Mouse (Mus musculus): ENCODE results near the gene Cmbl. TPM values are rescaled to one million over a fixed set of nuclear protein-coding genes. Genes with fewer than 3 reads are reported as not detected.

The Cmbl gene
- polyA plus RNA-seq, 2 experiments: 5.5 to 6.8 TPM

- Histone ChIP-seq H3K4me1 (replicated peaks; ENCODE audit: control insufficient read depth in 2 of 2, insufficient read depth in 2 of 2, low read length in 1 of 2) (no peaks in the 10 kb centered on the region), H3K36me3 (replicated peaks; ENCODE audit: control insufficient read depth, insufficient read depth, low read depth) (no peaks in the 10 kb centered on the region), H3K27me3 (ENCODE audit: control insufficient read depth, insufficient read depth, low read length) (no peaks in the 10 kb centered on the region), H3K9me3 (ENCODE audit: control insufficient read depth, low read length) (no peaks in the 10 kb centered on the region), H3K4me3 (ENCODE audit: insufficient read depth in 1 of 2, low read depth in 2 of 2, low read length in 2 of 2) (no peak overlapping the region), H3K4me2 (ENCODE audit: low read depth) (no peak overlapping the region), H3K27ac (no peak overlapping the region), H3K9ac (replicated peaks) (no peak overlapping the region)
- ATAC-seq (ENCODE audit: insufficient read depth): no peak
- no peak for DNase-seq (ENCODE audit: low read depth in 3 of 3, low spot score in 3 of 3)
- TF ChIP-seq CTCF (IDR thresholded peaks at IDR 0.05; ENCODE audit: low read depth) (no peak), EP300 (IDR thresholded peaks at IDR 0.05; ENCODE audit: low read depth) (no peak)
- WGBS (ENCODE audit: insufficient replicate concordance): 66% methylated on average over 6 of the region's 6 CpGs
Observed at GRCm38 (mm10) chr15:31613826-31614453, 48.8 kb downstream of the Cmbl start.

- Histone ChIP-seq H3K27me3 (ENCODE audit: control insufficient read depth, insufficient read depth, low read length) (no peaks in the 10 kb centered on the region), H3K4me2 (ENCODE audit: low read depth) (no peak overlapping the region), H3K4me1 (replicated peaks; ENCODE audit: control insufficient read depth in 2 of 2, insufficient read depth in 2 of 2, low read length in 1 of 2) (no peaks in the 10 kb centered on the region), H3K27ac (no peak overlapping the region), H3K36me3 (replicated peaks; ENCODE audit: control insufficient read depth, insufficient read depth, low read depth) (no peaks in the 10 kb centered on the region), H3K9me3 (ENCODE audit: control insufficient read depth, low read length) (no peaks in the 10 kb centered on the region), H3K9ac (replicated peaks) (no peak overlapping the region), H3K4me3 (ENCODE audit: insufficient read depth in 1 of 2, low read depth in 2 of 2, low read length in 2 of 2) (no peak overlapping the region)
- WGBS (ENCODE audit: insufficient replicate concordance): 81% methylated on average over 2 of the region's 2 CpGs
- no peak for ATAC-seq (ENCODE audit: insufficient read depth)
- TF ChIP-seq CTCF (IDR thresholded peaks at IDR 0.05; ENCODE audit: low read depth) (no peak), EP300 (IDR thresholded peaks at IDR 0.05; ENCODE audit: low read depth) (no peak)
- DNase-seq (ENCODE audit: low read depth in 3 of 3, low spot score in 3 of 3): no peak
Observed at GRCm38 (mm10) chr15:31614666-31615065, 49.5 kb downstream of the Cmbl start.

- Histone ChIP-seq H3K4me1 (replicated peaks; ENCODE audit: control insufficient read depth in 2 of 2, insufficient read depth in 2 of 2, low read length in 1 of 2) (no peaks in the 10 kb centered on the region), H3K36me3 (replicated peaks; ENCODE audit: control insufficient read depth, insufficient read depth, low read depth) (no peaks in the 10 kb centered on the region)
- 82% methylated on average over 9 of the region's 9 CpGs for WGBS (ENCODE audit: insufficient replicate concordance)
Observed at GRCm38 (mm10) chr15:31617261-31617660, 52.1 kb downstream of the Cmbl start.

GRCm38 (mm10) chr15:31619521-31619920 lies 54.3 kb downstream of the Cmbl start:
- Histone ChIP-seq H3K4me1 (replicated peaks; ENCODE audit: control insufficient read depth in 2 of 2, insufficient read depth in 2 of 2, low read length in 1 of 2) (no peaks in the 10 kb centered on the region), H3K36me3 (replicated peaks; ENCODE audit: control insufficient read depth, insufficient read depth, low read depth) (no peaks in the 10 kb centered on the region), H3K9ac (replicated peaks) (no peak overlapping the region), H3K9me3 (ENCODE audit: control insufficient read depth, low read length) (no peaks in the 10 kb centered on the region), H3K27me3 (ENCODE audit: control insufficient read depth, insufficient read depth, low read length) (no peaks in the 10 kb centered on the region), H3K27ac (no peak overlapping the region), H3K4me3 (ENCODE audit: insufficient read depth in 1 of 2, low read depth in 2 of 2, low read length in 2 of 2) (no peak overlapping the region), H3K4me2 (ENCODE audit: low read depth) (no peak overlapping the region)
- TF ChIP-seq CTCF (IDR thresholded peaks at IDR 0.05; ENCODE audit: low read depth) (no peak), EP300 (IDR thresholded peaks at IDR 0.05; ENCODE audit: low read depth) (no peak)
- ATAC-seq (ENCODE audit: insufficient read depth) (no peak), DNase-seq (ENCODE audit: low read depth in 3 of 3, low spot score in 3 of 3) (no peak)
- 87% methylated on average over 8 of the region's 8 CpGs for WGBS (ENCODE audit: insufficient replicate concordance)

More at GRCm38 (mm10) chr15:31617261-31617660, 52.1 kb downstream of the Cmbl start:
- Histone ChIP-seq H3K9me3 (ENCODE audit: control insufficient read depth, low read length) (no peaks in the 10 kb centered on the region), H3K27me3 (ENCODE audit: control insufficient read depth, insufficient read depth, low read length) (no peaks in the 10 kb centered on the region), H3K4me2 (ENCODE audit: low read depth) (no peak overlapping the region), H3K9ac (replicated peaks) (no peak overlapping the region), H3K27ac (no peak overlapping the region), H3K4me3 (ENCODE audit: insufficient read depth in 1 of 2, low read depth in 2 of 2, low read length in 2 of 2) (no peak overlapping the region)
- DNase-seq (ENCODE audit: low read depth in 3 of 3, low spot score in 3 of 3): no peak
- TF ChIP-seq CTCF (IDR thresholded peaks at IDR 0.05; ENCODE audit: low read depth) (no peak), EP300 (IDR thresholded peaks at IDR 0.05; ENCODE audit: low read depth) (no peak)
- ATAC-seq (ENCODE audit: insufficient read depth): no peak

GRCm38 (mm10) chr15:31627277-31628154 lies 62.3 kb downstream of the Cmbl start:
- H3K4me2 ChIP-seq (ENCODE audit: low read depth): no peak overlapping the region

More at GRCm38 (mm10) chr15:31627277-31628154, 62.3 kb downstream of the Cmbl start:
- DNase-seq (ENCODE audit: low read depth in 3 of 3, low spot score in 3 of 3) (no peak), ATAC-seq (ENCODE audit: insufficient read depth) (no peak)
- Histone ChIP-seq H3K27me3 (ENCODE audit: control insufficient read depth, insufficient read depth, low read length) (no peaks in the 10 kb centered on the region), H3K27ac (no peak overlapping the region), H3K36me3 (replicated peaks; ENCODE audit: control insufficient read depth, insufficient read depth, low read depth) (no peaks in the 10 kb centered on the region), H3K9me3 (ENCODE audit: control insufficient read depth, low read length) (no peaks in the 10 kb centered on the region), H3K4me1 (replicated peaks; ENCODE audit: control insufficient read depth in 2 of 2, insufficient read depth in 2 of 2, low read length in 1 of 2) (no peaks in the 10 kb centered on the region), H3K4me3 (ENCODE audit: insufficient read depth in 1 of 2, low read depth in 2 of 2, low read length in 2 of 2) (no peak overlapping the region), H3K9ac (replicated peaks) (no peak overlapping the region)
- TF ChIP-seq CTCF (IDR thresholded peaks at IDR 0.05; ENCODE audit: low read depth): no peak
- TF ChIP-seq EP300 (IDR thresholded peaks at IDR 0.05; ENCODE audit: low read depth): no peak
- 45% methylated on average over 12 of the region's 12 CpGs for WGBS (ENCODE audit: insufficient replicate concordance)

Measured in liver, embryonic 14.5 days (tissue).